Mouse (Mus musculus) kidney, adult 18-20 months (tissue): ENCODE results near the gene Dynlt1a.
A peak's percentile ranks its signal among the peaks of the same experiment; 100 is the strongest.
"Not testable (repeated sequence)": the region's sequence is repeated elsewhere in the genome, so short reads cannot be mapped to it uniquely, and the experiment has no call there.

Experiments used
- DNase-seq: peaks from one replicate; pipeline ENCODE4 v3.0.0; 2021

Dynlt1a gene

GRCm38 (mm10) chr17:6317339-6317985 is at the start of gene Dynlt1a:
TSS of gene Dynlt1a (minus strand) at chr17:6317500.
- peak; percentile 98 for DNase-seq

DNA sequence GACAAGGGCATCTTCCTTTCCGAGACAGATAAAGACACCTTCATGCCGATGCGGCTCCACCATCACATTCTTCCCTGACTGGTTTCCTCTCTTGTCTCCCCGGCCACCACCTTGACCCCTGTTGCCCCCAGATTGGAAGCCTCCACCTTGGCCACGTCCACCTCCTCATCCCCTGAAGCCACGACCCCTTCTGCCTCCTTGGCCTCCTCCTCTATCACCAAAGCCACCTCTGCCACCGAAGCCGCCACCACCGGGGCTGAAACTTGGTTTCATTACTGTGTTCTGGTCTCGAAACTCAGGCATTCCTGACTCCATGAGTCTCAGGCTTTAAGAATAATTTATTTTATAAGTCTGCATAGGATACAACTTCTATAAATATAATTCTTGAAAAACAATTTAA is 38.0 kb upstream of the Dynlt1a start:
- DNase-seq = not testable (repeated sequence)

GRCm38 (mm10) chr17:6342606-6343294 is 25.4 kb upstream of the Dynlt1a start:
- not testable (repeated sequence) for DNase-seq

GRCm38 (mm10) chr17:6328997-6329396 is 11.7 kb upstream of the Dynlt1a start:
- not testable (repeated sequence) for DNase-seq

DNA sequence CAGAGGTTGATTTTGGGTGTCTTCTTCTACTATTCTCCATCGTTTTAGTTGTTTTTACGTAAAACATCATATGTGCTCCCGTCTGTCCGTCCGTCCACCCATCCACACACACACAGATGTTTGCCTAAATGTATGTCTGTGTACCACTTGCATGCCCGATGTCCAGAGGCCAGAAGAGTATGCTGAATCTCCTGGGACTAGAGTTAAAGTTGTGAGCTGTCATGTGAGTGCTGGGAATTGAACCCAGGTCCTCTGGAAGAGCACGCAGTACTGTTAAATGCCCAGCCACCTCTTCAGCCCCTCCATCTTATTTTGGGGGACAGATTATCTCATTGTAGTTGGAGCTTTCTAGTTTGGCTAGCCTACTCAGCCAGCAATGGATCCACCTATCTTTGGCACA is 10.3 kb upstream of the Dynlt1a start:
- not testable (repeated sequence) for DNase-seq

- DNase-seq = peak; percentile 16
Observed at GRCm38 (mm10) chr17:6325543-6325942, 8.2 kb upstream of the Dynlt1a start.

- peak; percentile 25 for DNase-seq
Observed at GRCm38 (mm10) chr17:6325021-6325420, 7.7 kb upstream of the Dynlt1a start.

- DNase-seq = not testable (repeated sequence)
Observed at GRCm38 (mm10) chr17:6321778-6322101, 4.4 kb upstream of the Dynlt1a start.

DNA sequence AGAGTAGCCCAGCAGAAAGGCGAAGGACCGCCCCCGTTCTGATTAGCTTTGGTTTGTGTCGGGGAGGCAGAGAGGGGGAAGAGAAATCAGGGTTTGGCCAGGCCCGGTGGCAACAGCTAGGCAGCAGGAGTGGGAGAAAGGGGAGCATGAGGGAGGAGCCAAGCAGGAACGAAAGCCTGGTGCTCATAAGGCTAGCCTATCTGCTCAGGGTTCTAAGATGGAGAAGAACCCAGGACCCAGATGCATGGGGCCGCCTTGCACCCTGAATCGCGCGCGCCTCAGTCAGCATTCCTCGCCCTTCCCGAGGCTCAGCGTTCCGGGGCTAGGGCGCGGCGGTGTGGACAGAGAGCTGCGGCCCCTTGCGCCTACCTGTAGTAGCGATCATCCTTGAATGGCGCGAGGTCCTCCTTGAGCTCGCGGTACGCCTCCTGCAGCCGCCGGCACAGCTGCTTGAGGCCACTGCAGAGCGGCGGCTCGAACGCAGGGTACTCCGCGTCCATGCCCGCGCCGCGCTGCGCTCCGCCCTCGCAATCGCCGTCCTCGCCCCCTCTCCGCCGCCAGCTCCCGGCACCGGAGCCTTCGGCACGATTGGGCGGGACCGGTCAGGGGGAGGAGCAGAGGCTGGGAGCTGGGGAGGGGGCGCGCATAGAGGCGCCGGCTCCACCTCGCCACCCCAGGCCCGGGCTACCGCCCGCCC is 3.9 kb upstream of the Dynlt1a start:
- DNase-seq = not testable (repeated sequence)

DNA sequence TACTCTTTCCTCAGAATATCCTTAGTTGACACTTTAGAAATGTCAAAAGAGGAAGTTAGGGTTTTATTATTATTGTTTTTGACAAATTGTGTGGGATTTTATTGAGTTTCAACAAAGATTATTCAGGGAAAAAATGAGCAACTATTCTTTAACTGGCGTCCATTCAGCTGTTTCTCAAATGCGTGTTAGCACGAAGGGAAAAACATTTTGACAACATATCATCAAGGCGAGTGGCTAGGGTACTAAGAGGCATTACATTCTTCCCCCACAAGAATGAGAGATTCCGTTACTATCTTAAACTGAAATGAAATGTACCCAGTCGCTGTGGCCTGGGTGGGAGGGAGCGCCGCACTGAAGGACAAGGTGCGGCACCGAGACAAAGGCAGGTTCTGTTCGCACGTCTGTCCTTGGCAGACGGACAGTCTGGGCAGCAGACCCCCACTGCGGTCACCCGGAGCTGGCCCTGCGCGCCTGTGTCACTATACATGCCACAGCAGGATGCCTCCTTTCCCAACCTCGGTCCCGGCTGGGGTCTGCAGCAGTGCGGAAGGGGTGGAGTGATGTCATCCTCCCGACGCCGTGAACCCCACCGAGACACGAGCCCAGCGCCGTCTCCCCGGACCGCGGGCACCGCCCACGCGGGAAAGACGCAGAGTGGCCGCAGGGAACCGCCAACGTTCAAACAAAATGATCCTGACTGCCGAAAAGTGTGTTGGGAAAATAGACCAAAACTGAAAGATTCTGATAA is 747 bp downstream of the Dynlt1a start:
- peak; percentile 50 for DNase-seq

DNA sequence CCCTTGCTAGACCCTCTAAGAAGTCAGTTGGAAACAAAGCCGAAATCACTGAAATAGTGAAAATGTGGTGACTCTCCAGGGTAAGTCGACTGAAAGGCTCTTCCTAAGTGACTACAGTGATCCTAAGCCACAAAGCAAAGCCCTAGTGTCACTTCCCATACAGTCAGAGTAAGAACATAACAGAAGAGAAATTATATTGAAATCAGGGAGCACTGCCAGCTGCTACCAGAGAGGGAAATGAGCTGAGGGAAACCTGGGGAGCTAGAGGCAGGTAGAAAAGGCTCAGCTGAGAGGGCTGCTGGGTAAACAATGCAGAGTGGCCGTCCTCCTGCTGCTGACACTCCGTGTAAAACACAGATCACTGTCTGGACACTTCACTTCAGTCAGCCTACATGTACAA is 1.6 kb downstream of the Dynlt1a start:
- not testable (repeated sequence) for DNase-seq

DNA sequence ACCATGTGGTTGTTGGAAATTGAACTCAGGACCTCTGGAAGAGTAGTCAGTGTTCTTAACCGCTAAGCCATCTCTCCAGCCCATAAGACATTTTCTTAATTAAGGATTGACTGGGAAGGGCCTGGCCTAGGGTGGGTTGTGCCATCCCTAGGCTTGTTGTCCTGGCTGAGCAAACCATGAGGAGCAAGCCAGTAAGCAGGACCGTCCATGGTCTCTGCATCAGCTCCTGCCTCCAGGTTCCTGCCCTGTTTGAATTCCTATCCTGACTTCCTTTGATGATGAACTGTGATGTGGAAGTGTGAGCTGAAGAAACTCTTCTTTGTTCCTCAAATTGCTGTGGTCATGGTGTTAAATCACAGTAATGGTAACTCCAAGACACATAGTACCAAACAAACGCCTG is 2.8 kb downstream of the Dynlt1a start:
- not testable (repeated sequence) for DNase-seq

DNA sequence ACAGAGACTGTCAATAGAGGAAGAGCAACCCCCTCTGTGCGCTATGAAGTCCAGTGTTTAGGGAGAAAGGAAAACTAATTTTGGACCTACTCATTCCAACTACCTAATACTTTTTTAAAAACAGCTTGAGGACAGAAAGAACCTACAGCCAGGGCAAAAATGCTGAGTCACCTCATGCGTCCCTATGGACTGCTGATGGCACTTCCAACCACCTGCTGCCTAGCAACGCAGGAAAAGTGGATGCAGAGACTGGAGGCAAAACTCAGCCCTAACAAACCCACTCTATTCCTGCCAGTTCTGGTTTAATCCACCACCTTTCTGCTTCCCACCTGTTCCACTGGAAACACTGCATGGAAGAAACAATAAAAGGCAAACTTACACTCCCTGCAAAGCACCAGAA is 4.5 kb downstream of the Dynlt1a start:
- DNase-seq = not testable (repeated sequence)

- DNase-seq = not testable (repeated sequence)
Observed at GRCm38 (mm10) chr17:6311716-6312115, 5.6 kb downstream of the Dynlt1a start.

GRCm38 (mm10) chr17:6306503-6306902 is 10.8 kb downstream of the Dynlt1a start:
- DNase-seq = not testable (repeated sequence)

DNA sequence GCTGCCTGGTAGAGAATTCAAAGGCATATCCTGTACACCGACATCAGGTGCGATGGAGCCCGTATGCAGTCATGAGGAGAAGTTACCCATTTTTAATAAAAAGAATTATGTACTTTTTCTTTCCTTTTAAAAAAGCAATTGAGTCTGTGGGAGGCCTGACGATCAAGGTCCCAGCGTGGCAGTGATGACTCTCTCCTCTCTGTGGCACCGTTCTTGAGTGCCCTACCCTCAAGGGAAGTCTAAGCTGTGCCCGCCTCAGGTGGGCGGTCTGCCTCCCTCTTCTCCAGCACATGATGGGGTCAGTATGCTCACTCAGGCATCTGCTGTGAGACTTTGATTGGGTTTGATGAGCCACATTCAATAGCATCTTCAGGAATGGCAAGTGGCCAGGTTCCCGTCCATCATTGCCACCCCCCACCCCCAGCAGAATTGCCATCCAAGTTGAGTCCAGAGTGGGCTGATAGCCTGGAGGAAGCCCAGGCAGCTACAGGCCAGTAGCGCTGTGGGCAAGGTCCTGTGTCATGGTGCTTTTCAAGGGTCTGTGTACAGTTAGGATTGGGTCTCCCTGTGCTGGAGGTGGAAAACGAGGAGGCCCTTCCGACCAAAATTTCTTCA is 11.5 kb downstream of the Dynlt1a start:
- DNase-seq = not testable (repeated sequence)

GRCm38 (mm10) chr17:6304891-6305290 is 12.4 kb downstream of the Dynlt1a start:
- DNase-seq = not testable (repeated sequence)

GRCm38 (mm10) chr17:6300190-6300863 is 17.0 kb downstream of the Dynlt1a start:
- not testable (repeated sequence) for DNase-seq

DNA sequence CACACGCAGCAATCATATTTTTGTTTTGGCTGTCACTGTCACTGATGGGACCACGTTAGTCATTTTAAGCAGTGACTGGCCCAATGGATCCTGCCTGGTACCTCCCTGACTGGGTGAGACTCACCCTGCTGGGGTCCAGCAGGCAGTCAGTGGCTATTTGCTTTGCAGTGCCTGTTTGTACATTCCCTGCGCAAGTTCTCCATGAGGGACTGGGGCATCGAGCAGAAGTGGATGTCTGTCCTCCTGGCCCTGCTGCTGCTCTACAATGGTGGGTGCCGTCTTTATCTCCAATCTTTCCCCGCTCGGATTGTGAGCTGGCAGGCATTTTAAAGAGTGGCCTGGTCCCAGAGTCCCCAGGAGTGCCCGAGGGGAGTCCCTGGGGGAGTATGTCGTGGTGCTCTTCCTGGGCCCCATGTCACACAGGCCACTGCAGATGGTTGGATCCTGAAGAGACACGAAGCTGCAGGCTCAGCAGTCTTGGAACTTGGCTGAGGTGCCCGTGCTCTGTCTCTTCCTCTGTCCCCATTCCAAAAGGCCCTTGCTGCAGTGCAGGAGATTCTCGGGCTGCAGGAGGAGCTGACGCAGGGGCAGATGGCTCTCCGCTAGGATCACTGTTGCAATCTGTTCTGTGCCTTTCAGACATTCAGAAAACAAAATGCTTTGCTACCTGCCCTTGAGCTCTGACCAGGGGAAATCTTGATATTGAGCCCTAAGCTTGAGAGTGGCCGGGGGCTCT is 20.1 kb downstream of the Dynlt1a start:
- DNase-seq = not testable (repeated sequence)

- DNase-seq = not testable (repeated sequence)
Observed at GRCm38 (mm10) chr17:6293882-6294281, 23.4 kb downstream of the Dynlt1a start.

DNA sequence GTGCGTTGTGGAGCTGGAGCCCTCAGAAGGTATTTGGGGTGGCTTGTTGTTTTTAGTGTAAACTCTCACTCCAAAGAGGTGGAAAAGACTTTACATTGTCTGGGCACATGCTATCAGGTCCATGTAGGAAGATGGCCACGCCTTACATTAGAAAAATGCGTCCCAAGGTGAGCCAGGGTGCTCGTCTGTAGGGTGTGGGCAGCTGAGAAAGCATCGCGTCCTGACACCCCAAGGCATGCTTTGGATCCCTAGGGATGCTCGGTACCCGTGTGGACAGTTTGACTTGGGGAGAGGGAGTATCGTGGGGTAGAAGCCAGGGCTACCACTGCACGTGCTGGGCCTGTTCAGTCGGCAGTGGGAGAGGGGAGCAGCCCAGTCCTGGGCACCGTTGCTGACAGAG is 28.3 kb downstream of the Dynlt1a start:
- not testable (repeated sequence) for DNase-seq
